Mouse (Mus musculus) embryonic facial prominence, embryonic 15.5 days (tissue): ENCODE data around the gene Ppig. TPM values are rescaled to one million over a fixed set of nuclear protein-coding genes. Genes with fewer than 3 reads are reported as not detected.

Experiments
- ATAC-seq: fragments of 200-750 bp; cut with Nextera tagmentation; 2 replicates; pipeline ENCODE4 v1.8.0; 2017; ENCODE audit warnings: low read depth, moderate TSS enrichment; ENCODE audit not compliant: insufficient number of reproducible peaks, low FRiP score, low TSS enrichment
- H3K27ac ChIP-seq: fragments of 300-500 bp; sonication (generic); replicated peaks from 2 replicates; pipeline ENCODE4 v1.5.1; 2015; ENCODE audit warnings: mild to moderate bottlenecking, inconsistent platforms
- H3K27me3 ChIP-seq: fragments of 300-500 bp; sonication (generic); 2 replicates; pipeline ENCODE4 v1.6.1; 2015; ENCODE audit warnings: inconsistent platforms
- H3K36me3 ChIP-seq: fragments of 300-500 bp; sonication (generic); 2 replicates; pipeline ENCODE4 v1.6.1; 2015; ENCODE audit warnings: mild to moderate bottlenecking, inconsistent platforms
- H3K4me1 ChIP-seq: fragments of 300-500 bp; sonication (generic); 2 replicates; pipeline ENCODE4 v1.6.1; 2015; ENCODE audit warnings: inconsistent platforms
- H3K4me2 ChIP-seq: fragments of 300-500 bp; sonication (generic); replicated peaks from 2 replicates; pipeline ENCODE4 v1.6.1; 2015; ENCODE audit warnings: mild to moderate bottlenecking, inconsistent platforms
- H3K4me3 ChIP-seq: fragments of 300-500 bp; sonication (generic); replicated peaks from 2 replicates; pipeline ENCODE4 v1.5.1; 2015; ENCODE audit warnings: mild to moderate bottlenecking, inconsistent platforms
- H3K9ac ChIP-seq: fragments of 300-500 bp; sonication (generic); 2 replicates; pipeline ENCODE4 v1.6.1; 2015; ENCODE audit warnings: inconsistent platforms
- H3K9me3 ChIP-seq: fragments of 300-500 bp; sonication (generic); replicated peaks from 2 replicates; pipeline ENCODE4 v1.6.1; 2016; ENCODE audit warnings: inconsistent platforms
- WGBS: fragments of 180-500 bp; shearing (Covaris S2); methylation state at CpG from one replicate; pipeline ENCODE4 v1.1.7; 2015; 5-methylcytosine and 5-hydroxymethylcytosine counted together
- polyA plus RNA-seq: library from polyadenylated mRNA; unstranded; fragments of >200 nt; fragmentation: Nextera tagmentation; extraction: Ambion mirVana; gene quantifications from 2 replicates; pipeline ENCODE4 v1.2.1, GENCODE M21; 2015

Ppig gene
- polyA plus RNA-seq, 1 experiment from 2014 or later, result 145 TPM

GRCm38 (mm10) chr2:69700446-69700845 lies 21.9 kb upstream of the Ppig start:
- peaks cover 40% of the 10 kb centered on the region for H3K36me3 ChIP-seq
- ATAC-seq, result no peak
- 93% methylated on average over 8 of the region's 8 CpGs for WGBS

GRCm38 (mm10) chr2:69712171-69712570 lies 10.2 kb upstream of the Ppig start:
- Histone ChIP-seq H3K27me3 (no peaks in the 10 kb centered on the region), H3K9me3 (no peaks in the 10 kb centered on the region), H3K4me3 (no peak overlapping the region), H3K4me1 (0 out of 2 replicates have a peak, but pooled peaks cover 2% of the 10 kb centered on the region), H3K27ac (no peak overlapping the region), H3K9ac (no peak overlapping the region), H3K4me2 (no peak overlapping the region), H3K36me3 (no peaks in the 10 kb centered on the region)
- no peak for ATAC-seq
- WGBS, result 78% methylated on average over 14 of the region's 14 CpGs

More at GRCm38 (mm10) chr2:69700446-69700845, 21.9 kb upstream of the Ppig start:
- Histone ChIP-seq H3K27me3 (no peaks in the 10 kb centered on the region), H3K9me3 (no peaks in the 10 kb centered on the region), H3K4me2 (no peak overlapping the region), H3K27ac (no peak overlapping the region), H3K4me3 (no peak overlapping the region), H3K4me1 (no peaks in the 10 kb centered on the region), H3K9ac (no peak overlapping the region)

DNA sequence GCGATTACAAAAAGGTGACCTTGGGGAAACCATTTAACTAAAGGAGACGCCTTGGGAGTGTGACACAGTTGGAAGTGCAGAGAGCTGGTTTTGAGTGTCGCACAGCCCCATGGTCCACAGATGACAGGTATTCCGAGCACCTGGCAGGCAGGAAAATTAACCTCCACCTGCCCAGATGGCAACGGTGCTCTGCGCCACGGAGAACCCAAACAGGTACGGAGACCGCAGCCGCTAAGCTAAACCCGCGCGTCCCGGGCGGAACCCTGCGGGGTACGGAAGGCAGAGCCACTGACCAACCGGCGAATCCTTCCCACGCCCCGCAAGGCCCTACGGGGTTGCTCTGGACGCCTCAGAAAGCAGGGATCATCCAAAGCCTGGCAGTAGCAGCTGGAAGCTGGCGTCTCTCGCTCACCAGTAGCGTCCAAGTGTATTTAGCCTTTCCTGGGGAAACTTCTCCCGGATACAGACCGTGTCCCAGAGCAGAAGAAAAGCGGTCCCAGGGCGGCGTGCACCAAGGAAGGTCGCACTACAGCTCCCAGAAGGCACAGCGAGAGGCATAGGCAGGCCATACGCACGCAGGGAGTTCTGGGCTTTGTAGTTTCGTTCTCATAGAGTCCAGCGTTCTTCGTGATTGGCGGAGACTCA lies 9.2 kb upstream of the Ppig start, which contains the start of gene Fastkd1:
Gene Fastkd1, minus strand, starts transcription at position 536 of the 645 bp plus-strand sequence.
- Histone ChIP-seq H3K36me3 (no peaks in the 10 kb centered on the region), H3K9ac (peak within 1 kb of the TSS; percentile 43), H3K27me3 (no peaks in the 10 kb centered on the region), H3K9me3 (no peaks in the 10 kb centered on the region), H3K4me2 (peak within 1 kb of the TSS; percentile 77), H3K27ac (peak within 1 kb of the TSS; percentile 36; the same call in 1 of the 2 replicates), H3K4me1 (0 out of 2 replicates have a peak, but pooled peaks cover 2% of the 10 kb centered on the region), H3K4me3 (peak within 1 kb of the TSS; percentile 67)
- peak; percentile 95 for ATAC-seq
- under 1% methylated on average over 39 of the region's 39 CpGs for WGBS

DNA sequence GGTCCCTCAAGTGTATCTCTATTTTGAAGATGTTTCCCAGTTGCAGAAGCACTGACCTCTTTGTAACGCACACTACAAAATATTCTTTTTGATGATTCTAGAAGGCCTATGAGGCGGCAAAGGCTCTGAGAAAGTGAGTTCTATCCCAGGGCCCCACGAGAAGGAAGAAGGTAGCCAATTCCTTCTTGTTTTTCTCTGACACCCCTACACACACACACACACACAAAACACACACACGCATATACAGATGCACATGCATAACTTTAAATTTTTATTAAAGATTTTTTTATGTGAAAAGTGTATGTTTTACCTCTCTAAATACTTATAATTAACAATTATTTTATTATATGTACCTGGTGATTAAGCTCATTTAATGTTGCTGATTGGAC lies 8.7 kb upstream of the Ppig start:
- Histone ChIP-seq H3K27ac (no peak overlapping the region), H3K27me3 (no peaks in the 10 kb centered on the region), H3K4me3 (peak overlapping the region; percentile 67), H3K9ac (no peak overlapping the region), H3K9me3 (no peaks in the 10 kb centered on the region), H3K36me3 (no peaks in the 10 kb centered on the region), H3K4me1 (0 out of 2 replicates have a peak, but pooled peaks cover 2% of the 10 kb centered on the region), H3K4me2 (peak overlapping the region; percentile 77)
- WGBS, result 33% methylated on average over 4 of the region's 4 CpGs
- ATAC-seq, result no peak

- no peaks in the 10 kb centered on the region for H3K27me3 ChIP-seq
- H3K4me2 ChIP-seq, result no peak overlapping the region
- ATAC-seq, result no peak
- WGBS, result 81% methylated on average over 5 of the region's 5 CpGs
- H3K9ac ChIP-seq, result no peak overlapping the region
- H3K27ac ChIP-seq, result no peak overlapping the region
- 0 out of 2 replicates have a peak, but pooled peaks cover 2% of the 10 kb centered on the region for H3K4me1 ChIP-seq
- H3K4me3 ChIP-seq, result no peak overlapping the region
- H3K36me3 ChIP-seq, result no peaks in the 10 kb centered on the region
- H3K9me3 ChIP-seq, result no peaks in the 10 kb centered on the region
Observed at GRCm38 (mm10) chr2:69714126-69714525, 8.2 kb upstream of the Ppig start.

- Histone ChIP-seq H3K4me3 (no peak overlapping the region), H3K27me3 (no peaks in the 10 kb centered on the region), H3K36me3 (no peaks in the 10 kb centered on the region), H3K9me3 (no peaks in the 10 kb centered on the region), H3K4me2 (no peak overlapping the region), H3K27ac (no peak overlapping the region), H3K4me1 (0 out of 2 replicates have a peak, but pooled peaks cover 2% of the 10 kb centered on the region), H3K9ac (no peak overlapping the region)
- no peak for ATAC-seq
- 64% methylated on average over 3 of the region's 3 CpGs for WGBS
Observed at GRCm38 (mm10) chr2:69716483-69716882, 5.9 kb upstream of the Ppig start.

DNA sequence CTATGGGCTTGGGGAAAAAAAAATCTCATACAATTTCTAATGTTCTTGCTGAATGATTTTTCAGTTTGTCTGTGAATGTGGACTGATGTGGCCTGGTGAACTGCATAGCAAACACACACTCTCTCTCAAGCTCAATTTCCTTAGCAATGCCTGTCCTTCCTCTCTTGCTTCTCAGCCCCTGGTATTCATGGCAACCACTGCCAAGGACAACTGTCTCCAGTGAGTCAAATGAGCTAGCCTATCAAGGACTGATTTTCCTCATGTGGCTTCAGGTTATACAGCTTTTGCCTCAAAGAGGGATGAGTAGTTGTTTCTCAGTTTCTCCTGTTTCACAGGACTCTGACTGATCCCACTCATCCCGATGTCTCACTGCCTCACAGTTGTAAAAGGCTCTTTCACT lies 3.2 kb upstream of the Ppig start:
- Histone ChIP-seq H3K27ac (no peak overlapping the region), H3K4me2 (no peak overlapping the region), H3K9ac (no peak overlapping the region), H3K9me3 (no peaks in the 10 kb centered on the region), H3K36me3 (no peaks in the 10 kb centered on the region), H3K4me1 (0 out of 2 replicates have a peak, but pooled peaks cover 4% of the 10 kb centered on the region), H3K27me3 (no peaks in the 10 kb centered on the region), H3K4me3 (no peak overlapping the region)
- no peak for ATAC-seq
- WGBS, result 89% methylated on average over 1 of the region's 1 CpGs

GRCm38 (mm10) chr2:69722650-69723518 lies 539 bp downstream of the Ppig start:
- under 1% methylated on average over 91 of the region's 91 CpGs for WGBS
- Histone ChIP-seq H3K9me3 (no peaks in the 10 kb centered on the region), H3K4me3 (peak overlapping the region; percentile 98), H3K4me2 (peak overlapping the region; percentile 64), H3K27me3 (no peaks in the 10 kb centered on the region), H3K4me1 (peaks cover 7% of the 10 kb centered on the region; the same call in 1 of the 2 replicates), H3K27ac (peak overlapping the region; percentile 94), H3K36me3 (no peaks in the 10 kb centered on the region), H3K9ac (peak overlapping the region; percentile 86)
- peak; percentile 93 for ATAC-seq

DNA sequence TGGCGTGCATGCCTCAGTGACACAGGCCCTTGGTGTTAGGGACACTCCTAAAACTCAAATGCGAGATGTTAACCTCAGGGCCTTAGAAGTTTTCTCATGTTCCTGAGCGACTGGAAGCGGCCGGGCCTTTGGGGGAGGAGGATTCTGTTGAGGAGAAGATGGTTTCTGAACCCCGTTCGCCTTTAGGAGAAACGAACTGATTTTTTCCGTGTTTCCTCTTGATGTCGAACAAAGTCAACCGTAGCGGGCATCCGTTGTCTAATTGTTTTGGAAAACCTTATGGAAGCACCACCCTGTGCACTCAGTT lies 1.1 kb downstream of the Ppig start:
- no peak for ATAC-seq
- Histone ChIP-seq H3K9ac (peak overlapping the region; percentile 86), H3K27ac (peak overlapping the region; percentile 94), H3K27me3 (no peaks in the 10 kb centered on the region), H3K4me3 (peak overlapping the region; percentile 98), H3K4me1 (peaks cover 7% of the 10 kb centered on the region; the same call in 1 of the 2 replicates), H3K4me2 (peak overlapping the region; percentile 64), H3K9me3 (no peaks in the 10 kb centered on the region), H3K36me3 (no peaks in the 10 kb centered on the region)
- 1% methylated on average over 13 of the region's 13 CpGs for WGBS

DNA sequence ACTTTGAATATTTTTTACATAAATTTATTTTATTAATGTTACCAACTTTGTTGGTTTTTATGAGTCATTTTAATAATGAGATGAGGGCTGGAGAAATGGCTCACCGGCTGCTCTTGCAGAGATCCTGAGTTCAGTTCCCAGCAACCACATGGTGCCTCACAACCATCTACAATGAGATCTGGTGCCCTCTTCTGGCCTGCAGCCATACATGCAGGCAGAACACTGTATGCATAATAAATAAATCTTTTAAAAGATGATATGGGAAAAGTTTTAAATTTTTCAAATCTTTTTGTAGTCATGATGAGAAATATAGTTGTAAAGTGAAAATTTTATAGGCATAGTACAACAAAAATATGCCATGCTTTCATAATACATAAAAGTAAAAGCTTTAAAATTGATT lies 22.7 kb downstream of the Ppig start:
- H3K4me2 ChIP-seq, result no peak overlapping the region
- H3K4me1 ChIP-seq, result no peaks in the 10 kb centered on the region
- no peak for ATAC-seq
- H3K9me3 ChIP-seq, result no peaks in the 10 kb centered on the region
- peaks cover 58% of the 10 kb centered on the region for H3K36me3 ChIP-seq
- no peak overlapping the region for H3K9ac ChIP-seq
- no peaks in the 10 kb centered on the region for H3K27me3 ChIP-seq
- no peak overlapping the region for H3K4me3 ChIP-seq
- WGBS, result 83% methylated on average over 1 of the region's 1 CpGs
- H3K27ac ChIP-seq, result no peak overlapping the region

DNA sequence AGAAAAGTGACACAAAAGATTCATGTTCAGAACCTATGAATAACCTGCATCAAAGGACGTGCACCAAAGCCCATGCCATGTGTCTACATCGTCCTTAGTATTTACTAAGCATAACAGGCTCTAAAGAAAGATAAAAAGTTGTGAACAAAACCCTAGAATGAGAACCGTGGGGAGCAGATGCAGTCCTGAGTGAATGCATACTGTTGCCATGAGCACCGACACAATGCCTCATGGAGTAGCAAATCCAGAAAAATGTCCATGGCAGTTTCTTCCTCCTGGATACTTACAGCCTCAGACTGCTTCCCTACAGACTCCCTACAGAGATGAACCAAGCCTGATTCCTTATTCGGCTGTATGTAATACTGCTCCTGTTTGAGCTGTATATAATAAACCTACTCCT lies 38.6 kb downstream of the Ppig start:
- Histone ChIP-seq H3K4me2 (no peak overlapping the region), H3K36me3 (no peaks in the 10 kb centered on the region), H3K4me1 (no peaks in the 10 kb centered on the region), H3K27me3 (no peaks in the 10 kb centered on the region), H3K9ac (no peak overlapping the region), H3K27ac (no peak overlapping the region), H3K9me3 (no peaks in the 10 kb centered on the region), H3K4me3 (no peak overlapping the region)
- WGBS, result 82% methylated on average over 5 of the region's 5 CpGs
- no peak for ATAC-seq
